Mouse (Mus musculus) layer of hippocampus, adult 9-11 months (tissue): ENCODE results near the gene Nrip3.
A peak's percentile ranks its signal among the peaks of the same experiment; 100 is the strongest.

ENCODE experiments used
- DNase-seq: peaks from one replicate; pipeline ENCODE4 v3.0.0; 2022

Nrip3 gene

GRCm38 (mm10) chr7:109767575-109768350 is 14.1 kb downstream of the Nrip3 start:
- no peak for DNase-seq

DNA sequence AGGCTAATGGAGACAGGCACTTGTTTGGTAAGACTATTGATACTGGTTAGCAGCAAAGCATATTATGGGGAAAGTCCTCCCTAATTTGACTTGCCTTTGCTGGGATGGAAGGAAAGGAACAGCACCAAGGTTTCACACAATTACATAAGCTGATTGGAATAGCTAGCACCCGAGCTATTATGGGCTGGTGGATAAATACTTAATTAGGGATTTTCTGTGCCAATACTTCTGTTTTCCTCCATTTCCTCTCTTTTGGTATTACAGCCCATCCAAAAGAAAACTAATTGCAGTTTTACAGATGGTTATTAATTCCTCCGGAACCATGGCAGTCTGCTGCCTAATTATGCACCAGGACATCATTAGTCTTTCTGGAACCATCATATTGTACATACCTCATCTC is 17.8 kb downstream of the Nrip3 start:
- peak; percentile 32 for DNase-seq

GRCm38 (mm10) chr7:109756291-109756690 is 25.5 kb downstream of the Nrip3 start:
- no peak for DNase-seq

- DNase-seq, result no peak
Observed at GRCm38 (mm10) chr7:109754034-109754433, 27.8 kb downstream of the Nrip3 start.

DNA sequence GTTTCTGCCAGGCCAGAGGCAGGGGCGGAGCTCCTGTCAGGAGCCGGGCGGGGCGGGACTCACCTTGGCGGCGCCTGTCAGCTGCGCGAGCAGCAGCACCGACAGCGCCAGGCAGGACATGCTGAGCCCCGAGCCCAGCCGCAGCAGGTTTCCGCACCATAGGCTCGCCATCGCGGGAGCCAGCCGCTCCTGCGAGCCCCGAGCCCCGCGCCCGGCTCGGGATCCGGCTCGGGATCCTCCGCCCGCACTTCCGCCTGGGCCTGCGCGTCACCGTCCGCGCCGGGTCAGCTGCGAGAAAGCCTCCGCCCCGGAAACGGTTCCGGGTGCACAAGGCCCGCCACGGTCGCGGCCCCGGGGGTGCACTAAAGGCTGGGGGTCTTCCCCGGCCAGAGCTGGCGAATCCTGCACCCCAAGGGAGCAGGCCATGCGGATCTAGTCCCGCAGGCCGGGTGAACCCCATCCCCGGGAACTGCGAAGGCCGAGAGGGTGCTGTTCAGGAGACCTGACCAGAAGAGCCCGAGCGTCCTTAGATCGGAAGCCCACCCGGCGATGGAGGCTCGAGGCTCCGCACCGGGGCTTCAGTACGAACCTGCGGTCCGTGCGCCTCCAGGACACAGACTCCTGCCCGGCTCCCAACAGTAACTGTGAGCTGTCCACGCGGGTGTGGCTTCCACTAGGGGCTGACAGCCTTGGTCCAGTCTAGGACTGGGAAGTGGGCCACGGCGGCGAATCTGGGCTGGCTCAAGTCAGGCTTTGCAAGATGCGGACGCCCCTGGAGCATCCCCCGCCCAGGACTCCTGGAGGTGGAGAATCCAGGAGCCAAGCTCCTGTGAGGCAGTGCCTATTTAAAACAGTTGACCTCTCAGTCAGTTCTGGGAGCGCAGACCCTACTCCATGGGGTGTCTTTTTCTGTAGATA is 29.6 kb downstream of the Nrip3 start, which contains the start of gene Tmem9b:
Tmem9b (minus strand) TSS at position 868 of the 918 bp plus-strand sequence.
- peak; percentile 76 for DNase-seq

- DNase-seq, result no peak
Observed at GRCm38 (mm10) chr7:109751427-109752007, 30.3 kb downstream of the Nrip3 start.

DNA sequence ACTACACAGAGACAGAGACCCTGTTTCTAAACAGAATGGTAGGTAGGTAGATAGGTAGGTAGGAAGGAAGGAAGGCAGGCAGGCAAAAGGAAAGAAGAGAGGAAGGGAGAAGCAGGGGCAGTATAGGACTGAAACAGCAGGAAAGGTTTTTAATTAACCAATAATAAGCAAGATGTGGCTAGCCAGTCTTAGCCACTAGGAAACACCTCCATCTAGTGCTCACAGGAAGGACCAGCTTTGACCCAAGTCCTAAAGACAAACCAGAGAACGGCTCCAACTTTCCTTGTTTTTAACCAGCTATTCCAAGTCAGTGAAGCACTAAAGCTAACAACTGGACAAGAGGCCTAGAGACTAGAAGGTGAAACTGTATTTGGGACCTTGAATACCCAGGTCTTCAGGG is 34.1 kb downstream of the Nrip3 start:
- no peak for DNase-seq

GRCm38 (mm10) chr7:109741703-109742102 is 40.1 kb downstream of the Nrip3 start:
- DNase-seq, result no peak

DNA sequence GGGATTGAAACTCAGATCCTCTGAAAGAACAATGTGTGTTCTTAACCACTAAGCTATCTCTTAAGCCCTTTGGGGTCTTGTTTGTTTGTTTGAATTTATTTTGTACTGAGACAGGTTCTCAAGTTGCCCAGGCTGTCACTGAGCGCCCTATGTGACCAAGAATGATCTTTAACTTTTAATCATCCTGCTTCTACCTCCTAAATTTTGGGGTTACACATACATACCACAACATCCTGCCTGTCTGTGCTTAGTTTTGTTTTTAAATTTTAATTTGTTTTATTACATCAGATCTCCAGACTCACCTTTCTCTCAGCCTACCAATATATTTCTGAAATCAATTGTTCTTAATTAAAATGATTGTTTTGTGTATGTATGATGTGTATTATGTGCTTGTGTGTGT is 40.8 kb downstream of the Nrip3 start:
- DNase-seq, result no peak

- no peak for DNase-seq
Observed at GRCm38 (mm10) chr7:109739822-109740370, 41.9 kb downstream of the Nrip3 start.

- DNase-seq, result no peak
Observed at GRCm38 (mm10) chr7:109734806-109735205, 47.0 kb downstream of the Nrip3 start.

DNA sequence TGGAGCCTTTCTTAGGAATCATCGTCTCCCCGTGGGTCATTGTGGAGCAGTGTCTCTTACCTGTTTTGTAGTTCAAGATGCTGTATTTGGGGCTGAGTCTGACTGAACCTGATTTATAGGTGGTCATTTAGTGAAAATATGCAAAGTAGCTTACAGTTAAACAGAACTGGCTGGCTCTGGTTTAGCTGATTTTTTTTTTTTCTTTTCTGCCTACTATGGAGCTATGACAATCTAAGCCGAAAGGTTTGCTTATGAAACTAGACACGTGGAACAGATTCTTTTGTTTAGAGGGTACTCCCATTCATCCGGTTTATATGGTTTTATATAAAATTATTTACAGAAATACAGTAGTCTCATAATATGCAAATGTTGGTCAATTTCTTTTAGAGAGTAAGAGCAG is 50.2 kb downstream of the Nrip3 start, which contains the start of gene Ascl3:
Ascl3 (minus strand) TSS at position 101 of the 400 bp plus-strand sequence.
- DNase-seq, result no peak

- no peak for DNase-seq
Observed at GRCm38 (mm10) chr7:109723697-109724096, 58.1 kb downstream of the Nrip3 start, which contains the start of gene BC051019. BC051019 (minus strand) TSS chr7:109723850.

DNA sequence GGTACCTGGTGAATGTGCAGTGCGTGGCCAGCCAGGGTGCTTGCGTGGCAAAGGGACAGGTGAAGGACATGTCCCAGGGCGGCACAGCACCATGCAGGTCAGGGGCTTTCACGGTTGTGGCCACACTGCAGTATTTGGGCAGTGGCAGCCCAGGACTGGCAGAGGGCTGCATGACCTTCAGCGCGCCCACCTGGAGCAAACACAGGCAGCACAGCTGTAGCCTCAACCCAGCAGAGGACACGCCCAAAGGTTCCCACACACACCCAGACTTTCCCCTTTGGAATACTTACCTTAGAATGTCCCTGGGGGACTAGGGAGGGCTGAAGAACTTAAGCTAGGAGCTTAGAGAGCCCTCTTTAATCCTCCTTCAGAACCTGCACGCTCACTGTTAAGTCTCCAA is 58.7 kb downstream of the Nrip3 start:
- no peak for DNase-seq

DNA sequence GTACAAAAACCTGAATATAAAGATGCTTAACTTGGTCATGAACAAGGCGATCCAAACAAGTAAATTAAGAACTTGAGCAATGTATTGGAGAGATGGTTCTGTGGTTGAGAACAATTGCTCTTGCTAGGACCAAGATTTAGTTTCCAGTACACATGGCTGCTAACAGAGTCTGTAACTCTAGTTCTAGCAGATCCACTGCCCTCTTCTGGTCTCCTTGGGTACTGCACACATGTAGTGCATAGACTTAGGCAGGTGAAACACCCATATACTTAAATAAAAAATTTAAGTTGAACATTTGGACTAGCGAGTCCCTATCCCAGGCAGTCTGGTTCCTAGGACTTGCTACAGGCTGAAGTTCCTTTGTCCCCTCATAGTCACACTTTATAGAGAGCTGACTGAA is 59.2 kb downstream of the Nrip3 start:
- DNase-seq, result no peak

GRCm38 (mm10) chr7:109719286-109719685 is 62.5 kb downstream of the Nrip3 start:
- DNase-seq, result peak; percentile 21

GRCm38 (mm10) chr7:109713434-109713982 is 68.3 kb downstream of the Nrip3 start:
- no peak for DNase-seq

GRCm38 (mm10) chr7:109712198-109712597 is 69.6 kb downstream of the Nrip3 start:
- DNase-seq, result no peak

DNA sequence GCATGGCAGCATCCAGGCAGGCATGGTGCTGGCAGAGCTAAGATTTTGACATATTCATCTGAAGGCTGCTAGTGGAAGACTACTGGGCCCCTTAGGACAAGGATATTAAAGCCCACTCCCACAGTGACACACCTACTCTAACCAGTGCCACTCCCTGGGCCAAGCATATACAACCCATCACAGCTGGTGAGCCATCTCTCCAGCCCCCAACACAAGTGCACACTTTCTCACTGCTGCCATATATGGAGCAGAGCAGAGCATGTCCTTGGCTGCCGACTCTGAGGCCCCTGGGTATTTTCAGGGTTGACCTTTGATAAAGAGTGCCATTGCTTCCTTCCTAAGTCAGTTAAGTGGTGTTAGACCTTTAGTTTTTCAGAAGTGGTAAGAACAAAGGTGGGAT is 71.8 kb downstream of the Nrip3 start:
- no peak for DNase-seq

GRCm38 (mm10) chr7:109708961-109709382 is 72.9 kb downstream of the Nrip3 start:
- peak; percentile 14 for DNase-seq
